Mouse (Mus musculus): ENCODE data around the gene Bend4.

The Bend4 gene

DNA sequence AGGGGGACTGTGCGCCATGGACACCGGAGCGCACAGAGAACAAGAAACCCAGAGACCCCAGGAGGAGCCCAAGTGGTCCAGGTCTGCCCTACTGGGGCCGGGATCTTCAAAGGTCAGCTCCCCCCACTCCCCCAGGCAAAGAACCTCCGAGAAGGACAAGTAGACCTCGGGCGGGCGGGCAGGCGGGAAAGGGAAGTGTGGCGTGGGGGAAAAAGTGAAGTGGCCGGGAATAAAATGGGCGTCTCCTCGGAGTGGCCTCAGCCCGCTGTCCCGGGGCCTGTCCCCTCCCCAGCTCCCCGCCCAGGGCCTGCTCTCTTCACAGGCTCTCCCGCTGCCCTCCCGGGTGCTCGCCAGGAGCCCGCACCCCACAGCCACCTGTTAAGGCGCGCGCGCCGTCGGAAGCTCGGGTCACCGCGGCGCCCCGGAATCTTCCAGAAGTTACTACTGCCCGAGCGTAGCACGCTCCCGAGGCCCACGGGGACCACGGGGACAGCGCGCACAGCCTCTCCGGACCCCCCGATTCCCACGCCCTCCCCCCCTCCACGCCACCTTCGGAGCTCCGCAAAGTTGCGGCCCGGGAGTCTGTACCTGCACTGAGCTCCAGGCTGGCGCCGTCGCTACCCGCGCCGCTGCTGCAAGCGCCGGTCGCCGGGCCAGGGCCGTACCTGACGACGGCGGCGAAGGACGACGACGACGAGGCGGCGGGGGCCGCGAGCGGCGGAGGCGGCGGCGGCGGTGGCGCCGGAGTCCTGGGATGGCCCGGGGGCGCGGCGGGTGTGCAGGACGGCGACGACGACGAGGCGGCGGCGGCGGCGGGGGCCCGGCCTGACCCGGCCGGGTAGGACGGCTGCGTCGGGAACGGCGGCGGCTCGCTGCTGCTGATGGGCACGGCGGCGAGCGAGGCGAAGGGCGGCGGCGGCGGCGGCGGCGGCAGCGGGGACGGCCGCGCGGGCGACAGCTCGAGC lies 1.4 kb downstream of the Bend4 start:
- Histone ChIP-seq H3K4me1 (replicated peaks; ENCODE audit: low read depth, low read length) (peaks cover 24% of the 10 kb centered on the region), H3K27me3 (ENCODE audit: insufficient read depth, low read length) (peaks cover 37% of the 10 kb centered on the region), H3K9me3 (ENCODE audit: low read length) (no peaks in the 10 kb centered on the region), H3K36me3 (ENCODE audit: insufficient read depth, low read length) (no peaks in the 10 kb centered on the region), H3K4me3 (replicated peaks; ENCODE audit: low read length) (peak overlapping the region; percentile 82)
- no peak for TF ChIP-seq NANOG (IDR thresholded peaks at IDR 0.05; ENCODE audit: borderline replicate concordance, low read length)
- TF ChIP-seq CTCF (conservative IDR thresholded peaks at IDR 0.05; ENCODE audit: low read length) = no peak
- TF ChIP-seq POU5F1 (IDR thresholded peaks at IDR 0.05; ENCODE audit: borderline replicate concordance, low read length) = no peak

DNA sequence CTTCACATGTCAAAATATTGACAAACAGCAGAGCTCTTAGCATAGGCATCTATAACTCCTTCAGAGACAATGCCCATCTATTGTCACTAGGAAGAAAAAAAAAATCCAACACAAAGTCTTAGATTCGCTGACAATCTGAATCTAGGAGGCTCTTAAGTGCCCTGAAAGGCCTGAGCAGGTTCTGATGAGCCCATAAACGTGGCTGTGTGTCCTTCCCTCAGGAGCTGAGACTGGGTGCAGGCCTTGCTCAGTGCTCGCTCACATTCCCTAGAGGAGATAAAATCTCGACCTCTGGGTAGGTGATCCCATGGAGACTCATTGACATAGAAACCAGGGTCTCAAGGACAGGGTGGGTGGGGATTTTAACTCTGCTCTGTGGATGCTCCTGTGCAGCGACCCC lies 2.1 kb downstream of the Bend4 start:
- H3K27me3 ChIP-seq (ENCODE audit: insufficient read depth, low read length) = peaks cover 34% of the 10 kb centered on the region
- peak overlapping the region; percentile 82 for H3K4me3 ChIP-seq (replicated peaks; ENCODE audit: low read length)
- H3K4me1 ChIP-seq (replicated peaks; ENCODE audit: low read depth, low read length) = peaks cover 29% of the 10 kb centered on the region
- H3K9me3 ChIP-seq (ENCODE audit: low read length) = no peaks in the 10 kb centered on the region
- H3K36me3 ChIP-seq (ENCODE audit: insufficient read depth, low read length) = 0 out of 2 replicates have a peak, but pooled peaks cover 4% of the 10 kb centered on the region
- TF ChIP-seq POU5F1 (IDR thresholded peaks at IDR 0.05; ENCODE audit: borderline replicate concordance, low read length) = no peak
- no peak for TF ChIP-seq NANOG (IDR thresholded peaks at IDR 0.05; ENCODE audit: borderline replicate concordance, low read length)
- TF ChIP-seq CTCF (conservative IDR thresholded peaks at IDR 0.05; ENCODE audit: low read length) = no peak

DNA sequence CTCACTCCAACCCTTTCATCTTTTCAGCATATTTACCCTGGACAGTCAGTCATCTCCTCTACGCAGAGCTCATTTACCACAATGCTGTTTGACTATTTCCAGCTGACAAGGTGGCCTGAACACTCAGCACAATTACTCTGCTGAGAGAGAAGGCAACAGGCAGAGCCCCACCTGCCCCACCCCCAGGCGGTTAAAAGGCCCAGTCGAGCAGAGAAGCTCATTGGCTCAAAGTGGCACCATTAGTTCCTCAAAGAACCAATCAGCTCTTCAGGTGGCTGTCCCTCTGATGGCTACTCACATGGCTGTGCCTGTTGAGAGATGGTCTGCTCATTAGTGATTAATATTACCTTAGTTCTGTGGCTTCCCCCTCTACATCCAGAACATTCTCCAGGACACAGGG lies 3.5 kb downstream of the Bend4 start:
- peaks cover 32% of the 10 kb centered on the region for H3K4me1 ChIP-seq (replicated peaks; ENCODE audit: low read depth, low read length)
- H3K9me3 ChIP-seq (ENCODE audit: low read length) = no peaks in the 10 kb centered on the region
- TF ChIP-seq POU5F1 (IDR thresholded peaks at IDR 0.05; ENCODE audit: borderline replicate concordance, low read length) (no peak), CTCF (conservative IDR thresholded peaks at IDR 0.05; ENCODE audit: low read length) (no peak), NANOG (IDR thresholded peaks at IDR 0.05; ENCODE audit: borderline replicate concordance, low read length) (no peak)
- H3K4me3 ChIP-seq (replicated peaks; ENCODE audit: low read length) = no peak overlapping the region
- 0 out of 2 replicates have a peak, but pooled peaks cover 6% of the 10 kb centered on the region for H3K36me3 ChIP-seq (ENCODE audit: insufficient read depth, low read length)
- peaks cover 27% of the 10 kb centered on the region for H3K27me3 ChIP-seq (ENCODE audit: insufficient read depth, low read length)

DNA sequence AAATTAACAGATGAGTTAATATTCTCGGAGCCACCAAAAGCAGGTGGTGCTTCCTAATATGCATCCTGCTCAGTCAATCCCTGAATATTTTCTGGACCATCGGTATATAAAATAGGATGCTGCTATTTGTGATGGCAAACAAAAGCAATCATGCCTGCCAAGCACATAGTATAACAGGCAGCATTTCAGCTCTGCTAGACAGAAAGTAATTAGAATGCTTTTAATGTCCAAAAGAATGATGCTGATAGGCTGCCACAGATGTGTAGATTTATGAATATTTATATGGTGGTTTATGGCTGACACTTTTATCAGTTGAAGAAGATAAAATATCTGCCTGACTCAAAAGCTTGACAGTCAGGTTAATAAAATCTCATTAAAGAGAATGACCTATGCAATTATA lies 4.1 kb downstream of the Bend4 start:
- TF ChIP-seq CTCF (conservative IDR thresholded peaks at IDR 0.05; ENCODE audit: low read length) (no peak), POU5F1 (IDR thresholded peaks at IDR 0.05; ENCODE audit: borderline replicate concordance, low read length) (no peak), NANOG (IDR thresholded peaks at IDR 0.05; ENCODE audit: borderline replicate concordance, low read length) (no peak)
- peaks cover 35% of the 10 kb centered on the region for H3K4me1 ChIP-seq (replicated peaks; ENCODE audit: low read depth, low read length)
- 0 out of 2 replicates have a peak, but pooled peaks cover 6% of the 10 kb centered on the region for H3K36me3 ChIP-seq (ENCODE audit: insufficient read depth, low read length)
- no peak overlapping the region for H3K4me3 ChIP-seq (replicated peaks; ENCODE audit: low read length)
- no peaks in the 10 kb centered on the region for H3K9me3 ChIP-seq (ENCODE audit: low read length)
- H3K27me3 ChIP-seq (ENCODE audit: insufficient read depth, low read length) = peaks cover 22% of the 10 kb centered on the region

DNA sequence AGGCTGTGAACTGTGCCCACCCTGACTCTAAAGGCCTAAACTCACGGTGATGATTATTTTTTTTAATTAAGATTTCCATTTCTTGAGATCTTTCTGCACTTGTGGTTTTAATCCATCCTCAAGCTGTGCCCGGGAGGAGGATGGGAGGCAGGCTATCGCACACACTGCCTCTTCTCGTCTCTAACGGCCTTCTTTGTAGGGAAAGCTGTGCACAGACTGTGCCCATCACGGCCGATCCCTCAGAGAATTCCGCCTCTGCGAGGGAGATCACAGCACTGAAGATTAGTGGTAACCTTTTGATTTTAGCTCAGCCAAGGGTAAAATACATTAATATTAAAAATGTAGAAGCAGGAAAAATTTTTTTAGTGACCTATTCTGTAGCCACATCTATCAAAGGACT lies 4.8 kb downstream of the Bend4 start:
- peaks cover 18% of the 10 kb centered on the region for H3K27me3 ChIP-seq (ENCODE audit: insufficient read depth, low read length)
- H3K4me1 ChIP-seq (replicated peaks; ENCODE audit: low read depth, low read length) = peaks cover 37% of the 10 kb centered on the region
- no peaks in the 10 kb centered on the region for H3K9me3 ChIP-seq (ENCODE audit: low read length)
- H3K4me3 ChIP-seq (replicated peaks; ENCODE audit: low read length) = no peak overlapping the region
- peaks cover 7% of the 10 kb centered on the region; the same call in 1 of the 2 replicates for H3K36me3 ChIP-seq (ENCODE audit: insufficient read depth, low read length)
- TF ChIP-seq CTCF (conservative IDR thresholded peaks at IDR 0.05; ENCODE audit: low read length) (no peak), POU5F1 (IDR thresholded peaks at IDR 0.05; ENCODE audit: borderline replicate concordance, low read length) (no peak), NANOG (IDR thresholded peaks at IDR 0.05; ENCODE audit: borderline replicate concordance, low read length) (no peak)

DNA sequence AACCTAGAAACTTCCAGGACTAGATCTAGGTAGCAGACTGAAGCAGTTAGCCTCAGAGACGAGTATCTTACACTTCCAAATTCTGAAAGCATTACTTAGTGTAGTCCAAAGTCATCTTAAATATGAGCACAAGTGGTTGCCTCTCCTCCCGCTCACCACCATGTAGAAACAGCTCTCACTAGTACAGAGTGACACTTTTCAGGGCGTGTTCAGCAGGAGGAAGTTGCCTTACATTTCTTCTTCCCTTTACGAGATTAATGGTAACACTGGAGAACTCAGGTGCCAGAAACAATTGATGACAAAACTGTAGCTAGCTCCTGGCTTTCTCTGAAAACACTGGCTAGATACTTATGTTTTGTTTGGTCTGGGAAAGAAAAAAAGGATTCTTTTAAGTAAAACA lies 8.7 kb downstream of the Bend4 start:
- H3K4me3 ChIP-seq (replicated peaks; ENCODE audit: low read length) = no peak overlapping the region

DNA sequence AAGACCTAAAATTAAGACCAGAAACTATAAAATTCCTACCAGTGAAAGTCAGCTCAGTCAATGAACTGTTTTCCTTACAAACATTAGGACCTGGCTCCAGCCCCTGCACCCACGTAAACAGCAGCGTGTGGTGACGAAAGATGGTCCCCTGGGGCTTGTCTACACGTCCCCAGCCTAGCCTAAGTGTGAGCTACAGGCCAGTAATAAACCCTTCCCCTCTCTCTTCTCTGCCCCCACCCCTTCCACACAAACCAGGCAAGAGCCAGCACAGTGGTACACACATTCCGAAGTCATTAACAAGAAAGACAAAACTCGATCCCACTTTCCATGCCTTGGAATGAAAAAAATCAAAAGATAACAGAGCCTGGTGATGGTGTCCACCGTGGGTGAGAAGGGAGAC lies 16.6 kb downstream of the Bend4 start:
- Histone ChIP-seq H3K36me3 (ENCODE audit: insufficient read depth, low read length) (peaks cover 57% of the 10 kb centered on the region), H3K4me1 (replicated peaks; ENCODE audit: low read depth, low read length) (no peaks in the 10 kb centered on the region), H3K27me3 (ENCODE audit: insufficient read depth, low read length) (no peaks in the 10 kb centered on the region), H3K4me3 (replicated peaks; ENCODE audit: low read length) (no peak overlapping the region), H3K9me3 (ENCODE audit: low read length) (no peaks in the 10 kb centered on the region)
- no peak for TF ChIP-seq POU5F1 (IDR thresholded peaks at IDR 0.05; ENCODE audit: borderline replicate concordance, low read length)
- no peak for TF ChIP-seq CTCF (conservative IDR thresholded peaks at IDR 0.05; ENCODE audit: low read length)
- no peak for TF ChIP-seq NANOG (IDR thresholded peaks at IDR 0.05; ENCODE audit: borderline replicate concordance, low read length)

More for the DNA sequence above, 8.7 kb downstream of the Bend4 start:
- TF ChIP-seq CTCF (conservative IDR thresholded peaks at IDR 0.05; ENCODE audit: low read length) (no peak), NANOG (IDR thresholded peaks at IDR 0.05; ENCODE audit: borderline replicate concordance, low read length) (no peak), POU5F1 (IDR thresholded peaks at IDR 0.05; ENCODE audit: borderline replicate concordance, low read length) (no peak)
- H3K27me3 ChIP-seq (ENCODE audit: insufficient read depth, low read length) = no peaks in the 10 kb centered on the region
- no peaks in the 10 kb centered on the region for H3K9me3 ChIP-seq (ENCODE audit: low read length)
- peaks cover 23% of the 10 kb centered on the region for H3K4me1 ChIP-seq (replicated peaks; ENCODE audit: low read depth, low read length)
- H3K36me3 ChIP-seq (ENCODE audit: insufficient read depth, low read length) = peaks cover 41% of the 10 kb centered on the region

DNA sequence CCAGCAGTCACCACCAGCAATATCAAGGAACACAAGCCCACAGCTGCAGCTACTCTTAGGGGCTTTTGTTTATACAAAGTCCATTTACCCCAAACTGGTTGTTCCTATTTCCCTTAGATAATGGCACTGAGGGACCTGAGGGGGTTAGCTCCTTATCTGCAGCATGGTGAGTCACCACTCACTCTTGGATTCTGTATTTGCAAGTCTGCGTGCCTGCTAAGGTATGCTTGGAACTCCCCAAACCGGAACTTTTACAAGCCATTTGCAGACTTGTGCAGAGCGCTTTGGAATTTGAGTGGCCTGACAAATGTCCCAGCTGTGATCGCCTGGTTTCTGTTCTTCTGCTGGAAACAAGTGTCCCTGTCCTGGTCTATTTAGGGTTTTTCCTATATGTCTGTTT lies 17.7 kb downstream of the Bend4 start:
- H3K9me3 ChIP-seq (ENCODE audit: low read length) = no peaks in the 10 kb centered on the region
- H3K36me3 ChIP-seq (ENCODE audit: insufficient read depth, low read length) = peaks cover 49% of the 10 kb centered on the region
- TF ChIP-seq NANOG (IDR thresholded peaks at IDR 0.05; ENCODE audit: borderline replicate concordance, low read length) (no peak), CTCF (conservative IDR thresholded peaks at IDR 0.05; ENCODE audit: low read length) (no peak), POU5F1 (IDR thresholded peaks at IDR 0.05; ENCODE audit: borderline replicate concordance, low read length) (no peak)
- no peaks in the 10 kb centered on the region for H3K27me3 ChIP-seq (ENCODE audit: insufficient read depth, low read length)
- peaks cover under 1% of the 10 kb centered on the region for H3K4me1 ChIP-seq (replicated peaks; ENCODE audit: low read depth, low read length)
- no peak overlapping the region for H3K4me3 ChIP-seq (replicated peaks; ENCODE audit: low read length)

Measured in E14TG2a.4 (cell line).